Mouse (Mus musculus) heart, adult 2 months (tissue): ENCODE results near the gene Tff2.

Experiments used
- CTCF ChIP-seq: fragments of 200-600 bp; IDR thresholded peaks from 2 replicates; pipeline ENCODE4 v1.8.1; 2022; ENCODE audit warnings: antibody characterized with exemption, mild to moderate bottlenecking, moderate library complexity
- EP300 ChIP-seq: fragments of 200-500 bp; IDR thresholded peaks from 2 replicates; pipeline ENCODE4 v1.6.1; 2011; ENCODE audit warnings: low read depth, low read length, control low read depth; ENCODE audit not compliant: insufficient read depth
- POLR2A ChIP-seq: fragments of 200-500 bp; IDR thresholded peaks from 2 replicates; pipeline ENCODE4 v1.6.1; 2011; ENCODE audit warnings: mild to moderate bottlenecking, low read depth, low read length, control low read depth; ENCODE audit not compliant: insufficient read depth

DNA sequence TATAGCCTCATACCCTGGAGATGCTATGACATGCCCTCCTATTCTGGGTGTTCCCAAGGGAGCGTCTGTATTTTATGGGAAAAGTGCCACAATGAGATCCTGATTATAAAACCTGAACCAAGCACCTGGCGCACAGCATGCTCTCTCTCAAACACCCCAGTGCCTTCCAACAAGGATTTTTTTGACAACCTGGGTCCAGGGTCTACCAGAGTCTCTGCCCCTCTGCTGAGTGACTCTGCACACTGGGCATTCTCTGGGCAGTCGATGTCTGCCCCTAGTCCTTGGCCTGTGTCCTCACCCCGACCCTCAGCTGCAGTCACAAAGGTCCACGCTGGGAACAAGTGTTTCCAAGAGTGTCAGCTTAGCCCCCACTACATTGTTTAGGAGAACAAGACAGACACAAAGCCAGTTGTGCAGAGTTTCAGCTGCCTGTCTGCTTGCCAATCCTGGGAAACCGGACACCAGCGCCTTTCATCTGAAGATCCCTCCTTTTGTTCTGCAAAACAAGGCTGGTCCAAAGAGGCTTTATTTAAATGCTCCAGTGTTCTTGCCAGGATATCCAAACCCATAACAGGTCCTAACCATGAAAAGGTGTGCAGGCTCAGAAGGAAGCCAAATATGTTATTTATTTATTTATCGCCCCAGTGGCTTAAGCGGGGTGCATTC lies 30.8 kb downstream of the Tff2 start:
- TF ChIP-seq CTCF (no peak), POLR2A (no peak), EP300 (no peak)
